Mouse (Mus musculus) urinary bladder, adult 18-20 months (tissue): ENCODE data around the gene Gm4969.
A peak's percentile ranks its signal among the peaks of the same experiment; 100 is the strongest.

Experiments
- DNase-seq, 2 experiments: peaks; one replicate each; pipeline ENCODE4 v3.0.0; 2022; ENCODE audit warnings: low spot score in 2 of 2, mixed read lengths in 2 of 2

The Gm4969 gene

DNA sequence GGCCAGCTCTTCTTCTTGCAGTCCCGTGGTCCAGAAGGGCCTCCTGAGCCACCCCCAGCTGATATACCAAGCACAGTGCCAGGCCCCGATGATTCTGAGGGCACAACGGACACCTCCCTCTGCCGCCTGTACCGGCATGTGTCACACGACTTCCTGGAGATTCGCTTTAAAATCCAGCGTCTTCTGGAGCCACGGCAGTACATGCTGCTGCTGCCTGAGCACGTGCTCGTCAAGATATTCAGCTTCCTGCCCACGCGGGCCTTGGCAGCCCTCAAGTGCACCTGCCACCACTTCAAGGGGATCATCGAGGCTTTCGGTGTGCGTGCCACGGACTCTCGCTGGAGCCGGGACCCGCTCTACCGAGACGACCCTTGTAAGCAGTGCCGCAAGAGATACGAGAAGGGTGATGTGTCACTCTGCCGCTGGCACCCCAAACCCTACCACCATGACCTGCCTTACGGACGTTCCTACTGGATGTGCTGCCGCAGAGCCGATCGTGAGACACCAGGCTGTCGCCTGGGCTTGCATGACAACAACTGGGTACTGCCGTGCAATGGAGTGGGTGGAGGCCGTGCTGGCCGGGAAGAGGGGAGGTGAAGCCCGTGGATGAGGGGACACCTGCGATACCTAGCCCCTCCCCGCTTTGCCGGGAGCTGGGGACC lies 18.6 kb upstream of the Gm4969 start:
- no peak for DNase-seq

DNA sequence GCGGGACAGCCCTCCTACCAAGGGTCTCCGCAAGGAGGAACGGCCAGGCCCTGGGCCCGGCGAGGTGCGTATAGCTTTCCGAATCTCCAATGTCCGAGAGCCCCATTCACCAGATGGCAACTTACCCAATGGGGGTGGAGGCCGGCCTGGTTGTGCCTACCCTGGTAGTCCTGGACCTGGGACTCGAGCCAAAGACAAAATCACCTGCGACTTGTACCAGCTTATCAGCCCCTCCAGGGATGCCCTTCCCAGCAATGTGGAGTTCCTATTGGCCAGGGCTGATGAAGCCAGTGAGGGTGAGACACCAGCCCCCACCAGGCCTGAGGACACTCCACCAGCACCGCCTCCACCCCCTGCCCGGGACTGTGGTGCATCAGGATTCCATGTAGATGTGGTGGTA lies 18.0 kb upstream of the Gm4969 start:
- no peak for DNase-seq

DNA sequence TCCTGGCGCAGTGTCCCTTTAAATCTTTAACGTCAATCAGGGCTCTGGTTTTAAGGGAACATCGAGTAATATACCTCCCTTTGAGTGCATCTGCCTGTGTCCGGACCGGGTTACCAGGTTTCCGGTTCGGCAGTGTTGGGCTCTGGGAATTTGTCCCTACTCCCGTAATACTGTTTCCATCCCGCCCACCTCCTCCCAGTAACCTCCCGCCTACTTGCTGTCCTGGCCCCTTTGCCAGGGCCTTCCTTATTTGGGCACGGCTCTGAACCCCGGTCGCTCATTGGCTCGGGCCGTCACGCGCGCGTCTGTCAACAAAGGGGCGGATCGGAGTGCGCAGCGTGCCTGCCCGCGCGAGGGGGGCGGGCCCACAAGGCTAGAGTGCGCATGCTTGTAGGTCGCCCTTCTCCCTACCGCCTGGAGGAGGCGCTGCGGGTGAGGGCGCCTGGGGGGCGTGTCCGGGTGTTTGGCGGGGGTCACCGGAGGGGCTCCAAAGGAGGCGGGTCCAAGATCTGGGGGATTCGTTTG lies 13.2 kb upstream of the Gm4969 start:
- peak; percentile 95 to 97 for DNase-seq

DNA sequence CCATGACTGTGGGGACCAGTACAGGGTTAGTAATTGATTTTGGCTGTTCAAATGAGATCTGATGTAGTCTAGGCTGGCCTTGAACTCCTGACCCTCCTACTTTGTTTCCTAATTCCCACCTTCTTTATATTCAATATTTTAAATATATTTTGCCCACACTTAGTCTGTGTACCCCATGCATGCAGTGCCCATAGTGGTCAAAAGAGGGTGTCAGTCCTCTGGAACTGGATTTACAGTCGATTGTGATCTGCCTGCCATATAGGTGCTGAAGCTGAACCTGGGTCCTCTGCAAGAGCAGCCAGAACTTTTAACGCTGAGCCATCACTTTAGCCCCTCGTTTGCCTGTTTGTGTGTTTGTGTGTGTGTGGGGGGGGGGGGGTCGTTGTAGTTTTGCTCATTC lies 12.5 kb upstream of the Gm4969 start:
- no peak for DNase-seq

DNA sequence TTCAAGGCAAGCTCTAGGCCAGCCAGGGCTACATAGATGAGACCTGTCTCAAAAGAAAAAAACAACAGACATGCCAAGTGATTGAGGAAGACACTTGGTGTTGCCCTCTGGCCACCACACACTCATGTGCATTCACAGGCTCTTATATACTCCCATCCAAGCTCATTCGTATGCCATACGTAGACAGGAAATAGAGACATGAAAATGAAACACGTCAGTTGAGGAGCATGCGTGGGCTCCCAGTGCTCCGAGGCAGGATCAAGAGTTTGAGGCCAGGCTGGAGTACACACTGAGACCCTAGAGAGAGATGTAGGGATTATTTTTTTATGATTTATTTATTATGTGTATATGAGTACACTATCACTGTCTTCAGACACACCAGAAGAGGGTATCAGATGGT lies 11.2 kb upstream of the Gm4969 start:
- DNase-seq: no peak

DNA sequence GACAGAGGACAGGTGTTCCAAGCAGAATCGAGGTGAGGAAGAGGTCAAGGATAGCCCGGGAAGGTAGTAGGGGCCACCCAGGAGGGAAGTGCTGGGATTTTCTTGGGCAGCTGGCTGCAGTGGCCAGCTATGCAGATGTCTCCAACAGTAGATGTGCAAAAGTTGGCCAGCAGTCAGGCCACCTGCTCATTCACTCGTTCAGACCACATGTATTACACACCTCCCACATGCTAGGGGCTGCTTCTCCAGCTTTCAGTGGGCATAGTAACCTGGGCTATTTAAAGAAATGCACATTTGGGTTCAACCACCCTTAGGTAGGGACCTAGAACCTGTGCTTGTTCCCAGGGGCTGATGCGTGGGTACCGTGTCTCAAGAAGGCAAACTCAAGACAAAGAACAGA lies 9.6 kb upstream of the Gm4969 start:
- DNase-seq: no peak

DNA sequence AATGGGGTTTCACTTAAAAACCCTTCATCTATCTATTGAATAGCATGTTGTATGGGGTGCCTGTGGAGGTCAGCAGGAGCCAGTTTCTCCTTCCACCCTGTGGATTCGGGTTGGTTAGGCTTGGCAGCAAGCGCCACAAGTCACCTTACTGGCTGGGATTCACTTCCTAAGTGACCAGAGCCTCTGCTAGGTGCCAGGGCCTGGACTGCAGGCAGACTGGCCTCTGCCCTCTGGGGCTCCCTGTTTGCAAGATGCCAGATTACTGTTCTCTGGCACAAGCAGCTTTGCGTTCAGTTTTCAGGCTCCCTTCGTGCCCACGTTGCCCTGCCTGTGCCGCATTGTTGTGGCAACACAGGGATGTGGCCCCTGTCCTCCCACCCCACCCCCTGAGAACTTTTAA lies 6.5 kb upstream of the Gm4969 start:
- no peak for DNase-seq

DNA sequence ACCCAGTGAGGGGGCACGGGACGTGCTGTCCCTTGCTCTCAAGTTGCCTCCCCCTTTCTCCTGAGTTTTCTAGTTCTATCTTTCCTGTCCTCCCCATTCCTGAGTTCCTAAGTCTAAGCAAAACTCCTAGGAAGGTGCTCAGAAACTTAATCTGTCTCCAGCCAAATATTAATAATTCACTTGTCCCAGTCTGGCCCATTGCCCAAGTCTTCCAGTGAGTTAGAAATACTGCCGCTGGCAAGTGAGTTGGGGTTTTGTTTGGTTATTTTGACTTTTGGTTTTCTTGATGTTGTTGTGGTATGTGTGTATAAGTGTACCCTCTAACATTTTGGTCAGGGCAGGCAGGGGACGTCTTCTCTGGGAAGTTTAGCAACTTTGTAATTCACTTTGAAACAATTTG lies 3.5 kb upstream of the Gm4969 start:
- no peak for DNase-seq

DNA sequence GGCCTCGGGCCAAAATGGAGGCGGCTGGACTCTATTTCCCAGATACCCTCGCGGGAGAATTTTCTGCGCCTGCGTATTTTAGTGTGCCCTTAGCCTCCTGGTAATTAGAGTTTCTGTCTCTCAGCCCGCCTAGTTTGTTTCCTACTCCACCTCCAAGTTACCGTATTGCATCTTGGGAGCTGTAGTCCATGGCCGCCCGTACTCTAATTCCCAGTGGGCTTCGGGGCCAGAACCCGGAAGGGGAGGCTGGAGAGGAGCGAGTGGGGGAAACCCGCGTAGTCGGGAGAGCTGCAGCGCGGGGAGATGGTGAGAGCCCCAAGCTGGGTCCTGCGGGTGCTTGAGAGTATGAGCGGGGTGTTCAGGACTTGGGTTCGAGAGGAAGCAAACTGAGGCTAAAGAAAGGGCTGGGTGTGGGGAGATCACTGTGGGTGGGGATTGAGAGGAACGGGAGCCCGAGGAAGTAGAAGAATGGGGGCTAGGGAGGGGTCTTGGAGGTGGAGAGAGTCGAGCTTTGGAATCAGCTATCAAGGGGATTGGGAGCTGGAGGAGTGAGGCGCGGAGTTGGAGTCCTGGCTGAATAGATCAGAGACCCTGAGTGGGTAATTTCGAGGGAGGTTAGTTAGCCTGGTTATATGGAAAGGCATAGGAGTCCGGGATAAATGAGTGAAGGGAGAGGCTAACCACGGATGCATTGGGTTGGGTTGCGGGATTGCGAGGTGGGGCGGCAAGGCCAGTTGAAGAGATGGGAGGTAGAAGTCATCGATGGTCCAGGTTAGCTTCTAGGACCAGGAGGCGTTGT lies 1.7 kb upstream of the Gm4969 start, which contains the start of gene Fbxo46:
Gene Fbxo46, plus strand, starts transcription at position 229 of the 799 bp plus-strand sequence.
- DNase-seq: peak; percentile 79 to 94

DNA sequence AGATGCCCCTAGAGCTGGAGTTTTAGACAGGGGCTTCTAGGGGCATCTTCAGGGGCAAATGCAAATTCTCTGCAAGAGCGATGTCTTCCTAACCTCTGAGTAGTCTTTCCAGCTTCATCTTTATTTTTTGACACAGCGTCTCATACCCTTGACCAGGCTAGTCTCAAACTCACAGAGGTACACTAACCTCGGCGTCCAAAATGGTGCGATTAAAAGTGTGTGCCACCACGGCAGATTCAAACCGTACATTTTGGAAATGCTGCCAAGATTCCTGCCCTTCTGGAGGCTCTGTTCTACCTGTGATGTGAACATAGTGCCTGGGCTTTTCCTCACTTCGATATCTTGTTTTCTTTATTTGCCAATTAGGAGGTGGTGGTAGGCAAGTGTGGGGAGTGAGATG lies 915 bp upstream of the Gm4969 start:
- DNase-seq: no peak

DNA sequence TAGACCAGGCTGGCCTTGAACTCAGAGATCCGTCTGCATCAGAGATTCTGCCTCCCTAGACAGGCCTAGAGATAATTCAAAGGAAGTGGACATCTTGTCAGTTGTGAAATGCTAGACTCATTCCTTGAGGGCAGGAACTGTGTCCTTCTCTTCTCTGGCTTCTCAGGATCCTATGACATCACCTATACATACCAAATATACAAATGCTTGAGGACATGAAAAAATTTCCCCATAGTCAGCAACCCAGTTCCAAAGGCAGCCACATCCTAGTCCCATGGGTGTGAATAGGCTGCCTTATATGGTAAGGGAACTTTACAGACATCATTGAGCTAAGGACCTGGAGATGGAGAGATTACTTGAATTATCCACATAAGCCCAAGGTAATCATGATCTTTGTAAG lies 8.6 kb downstream of the Gm4969 start:
- no peak for DNase-seq

DNA sequence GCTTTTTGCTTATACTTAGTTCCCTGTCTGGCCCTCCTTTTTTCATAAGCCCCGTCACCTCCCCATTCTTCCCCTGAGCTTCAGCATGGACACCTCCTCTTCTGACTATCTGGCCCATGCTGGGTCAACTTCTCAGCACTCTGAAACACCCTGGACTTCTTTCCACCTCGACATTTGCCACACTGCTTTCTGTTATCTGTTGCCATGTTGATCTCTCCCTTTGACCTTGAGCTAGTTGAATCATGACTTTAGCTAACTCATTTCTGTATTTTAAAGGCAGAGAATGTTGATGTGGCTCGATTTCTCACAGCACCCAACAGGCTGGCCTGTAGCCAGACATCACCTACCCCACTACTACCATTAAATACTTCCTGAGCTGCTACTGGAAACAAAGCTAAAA lies 10.7 kb downstream of the Gm4969 start:
- DNase-seq: no peak

DNA sequence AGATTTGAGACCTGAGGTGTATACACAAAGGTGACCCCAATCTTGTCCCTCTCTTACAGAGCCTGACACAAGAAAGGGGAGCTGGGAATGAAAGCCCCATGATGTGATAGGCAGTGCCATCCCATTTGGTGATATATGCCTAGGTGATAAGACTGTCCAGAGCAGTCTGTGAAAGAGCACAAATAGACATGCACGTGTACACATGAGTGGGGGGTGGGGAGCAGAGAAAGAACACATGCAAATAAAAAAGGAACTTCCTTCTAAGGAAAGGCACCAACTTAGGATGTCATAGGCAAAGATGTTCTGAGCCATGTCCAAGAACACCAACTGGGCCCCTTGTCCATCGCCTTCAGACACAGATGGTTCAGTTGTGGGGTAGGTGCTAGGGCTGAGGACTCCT lies 13.7 kb downstream of the Gm4969 start:
- no peak for DNase-seq

DNA sequence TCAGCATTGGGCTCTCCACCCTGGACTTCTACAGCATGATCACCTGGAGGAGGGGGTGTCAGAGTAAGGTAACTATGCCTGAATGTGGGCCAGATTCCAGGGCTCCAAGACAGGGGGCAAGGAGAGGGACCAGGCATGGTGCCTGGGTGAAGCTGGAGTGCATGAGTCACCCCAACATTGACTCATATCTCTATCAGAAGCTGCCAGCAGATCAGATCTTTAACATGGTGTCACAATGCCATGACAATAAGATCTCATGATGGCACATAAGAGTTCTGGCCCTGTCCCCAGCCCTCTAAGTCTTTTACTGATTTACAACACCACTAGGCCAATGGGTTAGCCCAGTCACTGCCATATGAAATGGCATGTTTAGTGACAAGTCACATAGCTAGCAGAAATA lies 14.4 kb downstream of the Gm4969 start:
- no peak for DNase-seq

DNA sequence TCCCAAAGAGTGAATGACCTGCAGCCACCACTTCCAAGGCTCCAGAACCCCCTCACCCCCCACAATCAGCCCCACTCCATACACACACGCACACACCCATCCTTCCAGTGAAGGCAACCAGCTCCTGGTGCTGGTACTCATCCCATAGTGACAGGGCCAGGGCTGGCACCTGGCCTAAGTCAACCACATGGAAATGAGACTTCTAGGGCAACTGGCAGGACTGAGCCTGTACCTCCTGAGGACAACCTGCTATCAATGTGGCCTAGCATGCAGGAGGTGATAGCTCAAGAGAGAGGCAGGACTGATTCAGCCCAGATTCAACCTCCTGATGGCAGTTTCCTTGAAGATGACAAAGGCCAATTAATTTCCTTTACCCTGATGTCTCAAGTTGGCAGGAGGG lies 17.9 kb downstream of the Gm4969 start:
- no peak for DNase-seq

DNA sequence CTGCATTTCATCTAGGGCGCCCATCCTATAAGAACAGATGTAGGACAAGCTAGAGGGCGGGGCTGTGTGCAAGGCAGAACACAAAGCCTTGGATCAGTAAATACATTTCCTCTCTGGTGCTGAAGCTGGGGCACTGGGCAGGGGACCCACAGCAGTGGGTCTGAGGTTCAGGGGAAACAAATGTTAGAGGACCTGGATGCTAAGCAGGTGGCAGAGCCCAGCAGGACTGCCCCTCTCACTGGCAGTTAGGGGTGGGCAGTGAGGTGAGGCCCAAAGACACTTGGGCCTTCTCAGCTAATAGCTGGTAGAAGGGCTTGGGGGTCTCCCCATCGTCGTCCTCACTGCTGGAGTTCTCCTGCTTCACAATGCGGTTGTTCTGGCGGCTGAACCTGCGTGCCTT lies 19.4 kb downstream of the Gm4969 start:
- no peak for DNase-seq

DNA sequence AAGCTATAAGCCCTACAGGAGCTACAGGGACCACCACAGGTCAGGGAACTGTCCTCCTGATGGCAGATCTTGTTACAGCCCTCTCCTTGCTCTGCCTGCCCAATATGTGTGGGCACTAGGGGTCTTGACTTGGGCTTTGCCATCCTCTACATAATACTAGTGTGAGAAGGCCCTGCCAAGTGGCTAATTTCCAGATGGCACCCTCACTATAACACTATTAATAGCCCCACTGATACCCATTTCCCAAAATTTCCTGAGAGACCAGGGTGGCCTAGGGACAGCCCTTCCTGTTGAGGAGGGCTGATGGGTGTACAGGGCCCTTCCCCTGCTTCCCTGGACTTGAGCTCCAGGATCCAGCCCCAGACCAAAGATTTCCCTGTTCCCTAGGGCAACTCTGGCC lies 20.3 kb downstream of the Gm4969 start:
- no peak for DNase-seq

DNA sequence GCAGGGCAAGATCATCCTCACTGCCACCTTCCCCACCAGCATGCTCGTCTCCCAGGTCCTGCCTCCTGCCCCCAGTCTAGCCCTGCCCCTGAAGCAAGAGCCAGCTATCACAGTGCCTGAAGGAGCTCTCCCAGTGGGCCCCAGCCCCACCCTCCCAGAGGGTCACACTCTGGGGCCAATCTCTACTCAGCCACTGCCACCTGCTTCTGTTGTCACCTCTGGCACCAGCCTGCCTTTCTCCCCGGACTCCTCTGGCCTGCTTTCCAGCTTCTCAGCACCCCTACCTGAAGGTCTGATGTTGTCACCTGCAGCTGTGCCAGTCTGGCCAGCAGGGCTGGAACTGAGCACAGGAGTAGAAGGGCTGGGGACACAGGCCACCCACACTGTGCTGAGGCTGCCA lies 21.0 kb downstream of the Gm4969 start:
- no peak for DNase-seq

DNA sequence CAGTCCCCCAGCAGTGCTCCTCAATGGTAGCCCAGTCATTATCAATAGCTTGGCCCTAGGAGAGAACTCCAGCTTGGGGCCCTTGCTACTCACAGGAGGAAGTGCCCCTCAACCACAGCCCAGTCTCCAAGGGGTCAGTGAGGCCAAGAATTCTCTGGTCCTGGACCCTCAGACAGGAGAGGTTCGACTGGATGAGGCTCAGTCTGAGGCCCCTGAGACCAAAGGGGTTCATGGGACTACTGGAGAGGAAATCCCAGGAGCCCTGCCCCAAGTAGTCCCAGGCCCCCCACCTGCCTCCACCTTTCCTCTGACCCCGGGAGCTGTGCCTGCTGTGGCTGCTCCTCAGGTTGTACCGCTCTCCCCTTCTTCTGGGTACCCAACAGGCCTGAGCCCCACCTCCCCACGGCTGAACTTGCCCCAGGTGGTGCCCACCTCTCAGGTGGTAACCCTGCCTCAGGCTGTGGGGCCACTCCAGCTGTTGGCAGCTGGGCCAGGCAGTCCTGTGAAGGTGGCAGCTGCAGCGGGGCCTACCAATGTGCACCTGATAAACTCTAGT lies 21.7 kb downstream of the Gm4969 start:
- DNase-seq: no peak

DNA sequence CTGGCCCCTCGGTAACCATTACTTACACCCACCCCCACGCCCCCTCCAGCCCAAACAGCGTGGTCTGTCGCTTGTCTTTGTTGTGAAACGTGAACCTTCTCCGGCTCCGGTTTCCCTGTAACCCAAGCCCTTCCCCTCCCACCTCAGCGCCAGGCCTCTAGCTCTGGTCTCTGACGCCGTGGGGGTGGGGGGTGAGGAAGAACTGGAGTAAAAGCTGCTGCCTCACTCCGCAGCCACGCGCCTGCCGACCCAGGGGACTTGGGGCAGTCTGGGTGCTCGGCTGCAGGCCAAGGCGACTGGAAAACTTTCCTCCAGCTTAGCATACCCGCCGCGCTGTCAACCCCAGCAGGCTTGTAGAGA lies 22.4 kb downstream of the Gm4969 start:
- DNase-seq: no peak

DNA sequence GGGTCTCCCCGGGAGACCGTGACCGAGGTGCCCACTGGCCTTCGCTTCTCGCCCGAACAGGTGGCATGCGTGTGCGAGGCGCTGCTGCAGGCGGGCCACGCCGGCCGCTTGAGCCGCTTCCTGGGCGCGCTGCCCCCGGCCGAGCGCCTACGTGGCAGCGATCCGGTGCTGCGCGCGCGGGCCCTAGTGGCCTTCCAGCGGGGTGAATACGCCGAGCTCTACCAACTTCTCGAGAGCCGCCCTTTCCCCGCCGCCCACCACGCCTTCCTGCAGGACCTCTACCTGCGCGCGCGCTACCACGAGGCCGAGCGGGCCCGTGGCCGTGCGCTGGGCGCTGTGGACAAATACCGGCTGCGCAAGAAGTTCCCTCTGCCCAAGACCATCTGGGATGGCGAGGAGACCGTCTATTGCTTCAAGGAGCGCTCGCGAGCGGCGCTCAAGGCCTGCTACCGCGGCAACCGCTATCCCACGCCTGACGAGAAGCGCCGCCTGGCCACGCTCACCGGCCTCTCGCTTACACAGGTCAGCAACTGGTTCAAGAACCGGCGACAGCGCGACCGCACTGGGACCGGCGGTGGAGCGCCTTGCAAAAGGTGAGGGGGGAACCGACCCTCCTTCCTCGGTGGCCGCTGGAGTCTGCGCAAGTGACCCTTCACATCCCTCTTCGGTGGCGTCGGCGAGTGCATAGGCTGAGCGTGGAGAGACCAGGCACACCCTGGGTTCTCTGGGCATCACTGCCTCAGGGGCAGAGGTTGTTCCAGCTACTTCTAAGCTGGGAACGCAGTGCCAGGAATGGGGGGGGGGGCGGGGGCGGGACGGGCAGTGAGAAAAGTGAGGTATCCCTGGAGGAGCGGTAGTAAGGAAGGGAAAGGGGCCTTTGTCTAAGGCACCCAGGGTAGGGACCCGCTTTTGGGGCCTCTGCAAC lies 23.1 kb downstream of the Gm4969 start:
- peak in 1 of 2 experiments; percentile 59 for DNase-seq

DNA sequence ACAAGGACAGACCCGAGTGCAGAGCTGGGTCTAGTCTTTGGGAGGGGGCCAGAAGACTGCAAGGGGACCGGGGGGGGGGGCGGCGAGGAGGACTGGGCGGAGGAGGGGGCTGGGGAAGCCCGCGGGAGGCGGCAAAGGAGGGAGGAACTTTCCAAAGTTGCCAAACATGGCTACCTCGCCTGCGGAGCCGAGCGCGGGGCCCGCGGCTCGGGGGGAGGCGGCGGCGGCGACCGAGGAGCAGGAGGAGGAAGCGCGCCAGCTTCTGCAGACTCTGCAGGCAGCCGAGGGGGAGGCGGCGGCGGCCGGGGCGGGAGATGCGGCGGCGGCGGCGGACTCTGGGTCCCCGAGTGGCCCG lies 23.7 kb downstream of the Gm4969 start, which contains the start of gene Six5:
Gene Six5, plus strand, starts transcription at position 124 of the 355 bp plus-strand sequence.
- DNase-seq: no peak
